Mouse (Mus musculus): ENCODE measurements at regions not wholly inside any gene's neighbourhood (a gene's known extent, or its start where the extent isn't known, plus 50 kb on each side); places are given as distances from the start of the nearest gene placed in this dataset.

GRCm38 (mm10) chr3:128723100-128723499, 476.6 kb upstream of the Pitx2 start:
- Histone ChIP-seq H3K27ac (ENCODE audit: insufficient read depth, low read length) (no peak overlapping the region), H3K4me3 (ENCODE audit: extremely low read depth, insufficient read depth, insufficient read length) (no peak overlapping the region), H3K4me1 (ENCODE audit: control insufficient read depth, insufficient read depth, insufficient read length) (no peaks in the 10 kb centered on the region), H3K36me3 (ENCODE audit: control insufficient read depth, insufficient read depth, low read length) (no peaks in the 10 kb centered on the region), H3K27me3 (ENCODE audit: control insufficient read depth, insufficient read depth, low read length) (no peaks in the 10 kb centered on the region)
- 77% methylated on average over 6 of the region's 6 CpGs for WGBS
- no peak for DNase-seq (ENCODE audit: low read depth in 1 of 2, low spot score in 2 of 2)
- TF ChIP-seq CTCF (IDR thresholded peaks at IDR 0.05; ENCODE audit: extremely low read depth, insufficient read depth, insufficient read length, insufficient replicate concordance) (no peak), POLR2A (IDR thresholded peaks at IDR 0.05; ENCODE audit: low read depth, low read length) (no peak)

- WGBS, result 83% methylated on average over 5 of the region's 5 CpGs
- H3K4me3 ChIP-seq (ENCODE audit: extremely low read depth, insufficient read depth, insufficient read length), result no peak overlapping the region
- no peak for DNase-seq (ENCODE audit: low read depth in 1 of 2, low spot score in 2 of 2)
- TF ChIP-seq POLR2A (IDR thresholded peaks at IDR 0.05; ENCODE audit: low read depth, low read length), result no peak
- no peak for TF ChIP-seq CTCF (IDR thresholded peaks at IDR 0.05; ENCODE audit: extremely low read depth, insufficient read depth, insufficient read length, insufficient replicate concordance)
- H3K36me3 ChIP-seq (ENCODE audit: control insufficient read depth, insufficient read depth, low read length), result no peaks in the 10 kb centered on the region
- no peaks in the 10 kb centered on the region for H3K4me1 ChIP-seq (ENCODE audit: control insufficient read depth, insufficient read depth, insufficient read length)
- H3K27me3 ChIP-seq (ENCODE audit: control insufficient read depth, insufficient read depth, low read length), result no peaks in the 10 kb centered on the region
- H3K27ac ChIP-seq (ENCODE audit: insufficient read depth, low read length), result no peak overlapping the region
These were observed 479.4 kb upstream of the Pitx2 start for GRCm38 (mm10) chr3:128720276-128720675.

- no peaks in the 10 kb centered on the region for H3K36me3 ChIP-seq (ENCODE audit: control insufficient read depth, insufficient read depth, low read length)
- H3K4me3 ChIP-seq (ENCODE audit: extremely low read depth, insufficient read depth, insufficient read length), result no peak overlapping the region
- TF ChIP-seq CTCF (IDR thresholded peaks at IDR 0.05; ENCODE audit: extremely low read depth, insufficient read depth, insufficient read length, insufficient replicate concordance) (no peak), POLR2A (IDR thresholded peaks at IDR 0.05; ENCODE audit: low read depth, low read length) (no peak)
- no peak overlapping the region for H3K27ac ChIP-seq (ENCODE audit: insufficient read depth, low read length)
- 80% methylated on average over 7 of the region's 7 CpGs for WGBS
- no peak for DNase-seq (ENCODE audit: low read depth in 1 of 2, low spot score in 2 of 2)
- no peaks in the 10 kb centered on the region for H3K27me3 ChIP-seq (ENCODE audit: control insufficient read depth, insufficient read depth, low read length)
- H3K4me1 ChIP-seq (ENCODE audit: control insufficient read depth, insufficient read depth, insufficient read length), result no peaks in the 10 kb centered on the region
These were observed 480.5 kb upstream of the Pitx2 start for GRCm38 (mm10) chr3:128719226-128719625.

DNA sequence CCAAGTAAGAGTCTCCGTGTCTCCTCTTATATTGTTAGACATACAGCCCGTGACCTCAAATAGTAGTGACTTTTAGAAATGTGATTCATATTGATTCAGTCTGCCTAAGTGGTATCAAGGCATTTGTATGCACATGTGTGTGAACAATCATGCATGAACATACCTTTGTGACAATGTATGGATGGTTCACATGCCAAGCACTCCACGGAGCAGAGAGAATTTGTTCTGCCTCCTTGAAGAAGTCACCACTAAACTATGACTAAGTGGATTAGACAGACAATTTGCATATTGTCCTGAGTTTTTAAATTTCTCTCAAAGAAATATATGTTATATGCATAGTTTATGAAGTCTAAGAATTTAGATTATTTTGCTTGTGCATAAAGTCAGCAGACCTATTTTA, 492.4 kb upstream of the Pitx2 start:
- WGBS, result 89% methylated on average over 3 of the region's 3 CpGs
- Histone ChIP-seq H3K4me1 (ENCODE audit: control insufficient read depth, insufficient read depth, insufficient read length) (no peaks in the 10 kb centered on the region), H3K36me3 (ENCODE audit: control insufficient read depth, insufficient read depth, low read length) (no peaks in the 10 kb centered on the region), H3K4me3 (ENCODE audit: extremely low read depth, insufficient read depth, insufficient read length) (no peak overlapping the region), H3K27ac (ENCODE audit: insufficient read depth, low read length) (no peak overlapping the region), H3K27me3 (ENCODE audit: control insufficient read depth, insufficient read depth, low read length) (no peaks in the 10 kb centered on the region)
- DNase-seq (ENCODE audit: low read depth in 1 of 2, low spot score in 2 of 2), result no peak
- TF ChIP-seq CTCF (IDR thresholded peaks at IDR 0.05; ENCODE audit: extremely low read depth, insufficient read depth, insufficient read length, insufficient replicate concordance), result no peak
- no peak for TF ChIP-seq POLR2A (IDR thresholded peaks at IDR 0.05; ENCODE audit: low read depth, low read length)

GRCm38 (mm10) chr3:128668468-128669127, 531.1 kb upstream of the Pitx2 start:
- Histone ChIP-seq H3K4me1 (ENCODE audit: control insufficient read depth, insufficient read depth, insufficient read length) (no peaks in the 10 kb centered on the region), H3K4me3 (ENCODE audit: extremely low read depth, insufficient read depth, insufficient read length) (no peak overlapping the region), H3K27ac (ENCODE audit: insufficient read depth, low read length) (no peak overlapping the region), H3K36me3 (ENCODE audit: control insufficient read depth, insufficient read depth, low read length) (no peaks in the 10 kb centered on the region), H3K27me3 (ENCODE audit: control insufficient read depth, insufficient read depth, low read length) (no peaks in the 10 kb centered on the region)
- no peak for TF ChIP-seq POLR2A (IDR thresholded peaks at IDR 0.05; ENCODE audit: low read depth, low read length)
- no peak for DNase-seq (ENCODE audit: low read depth in 1 of 2, low spot score in 2 of 2)
- WGBS, result 78% methylated on average over 8 of the region's 8 CpGs

GRCm38 (mm10) chr3:128665184-128665583, 534.5 kb upstream of the Pitx2 start:
- 83% methylated on average over 3 of the region's 3 CpGs for WGBS
- H3K4me1 ChIP-seq (ENCODE audit: control insufficient read depth, insufficient read depth, insufficient read length), result no peaks in the 10 kb centered on the region

GRCm38 (mm10) chr3:128636960-128637755, 562.5 kb upstream of the Pitx2 start:
- TF ChIP-seq CTCF (IDR thresholded peaks at IDR 0.05; ENCODE audit: extremely low read depth, insufficient read depth, insufficient read length, insufficient replicate concordance) (no peak), POLR2A (IDR thresholded peaks at IDR 0.05; ENCODE audit: low read depth, low read length) (no peak)
- 86% methylated on average over 18 of the region's 18 CpGs for WGBS
- H3K4me3 ChIP-seq (ENCODE audit: extremely low read depth, insufficient read depth, insufficient read length), result no peak overlapping the region
- H3K27me3 ChIP-seq (ENCODE audit: control insufficient read depth, insufficient read depth, low read length), result no peaks in the 10 kb centered on the region
- no peaks in the 10 kb centered on the region for H3K4me1 ChIP-seq (ENCODE audit: control insufficient read depth, insufficient read depth, insufficient read length)
- DNase-seq (ENCODE audit: low read depth in 1 of 2, low spot score in 2 of 2), result no peak
- H3K27ac ChIP-seq (ENCODE audit: insufficient read depth, low read length), result no peak overlapping the region
- H3K36me3 ChIP-seq (ENCODE audit: control insufficient read depth, insufficient read depth, low read length), result no peaks in the 10 kb centered on the region

More at GRCm38 (mm10) chr3:128665184-128665583, 534.5 kb upstream of the Pitx2 start:
- no peak for DNase-seq (ENCODE audit: low read depth in 1 of 2, low spot score in 2 of 2)
- H3K36me3 ChIP-seq (ENCODE audit: control insufficient read depth, insufficient read depth, low read length), result no peaks in the 10 kb centered on the region
- H3K27ac ChIP-seq (ENCODE audit: insufficient read depth, low read length), result no peak overlapping the region
- no peaks in the 10 kb centered on the region for H3K27me3 ChIP-seq (ENCODE audit: control insufficient read depth, insufficient read depth, low read length)
- TF ChIP-seq CTCF (IDR thresholded peaks at IDR 0.05; ENCODE audit: extremely low read depth, insufficient read depth, insufficient read length, insufficient replicate concordance) (no peak), POLR2A (IDR thresholded peaks at IDR 0.05; ENCODE audit: low read depth, low read length) (no peak)
- no peak overlapping the region for H3K4me3 ChIP-seq (ENCODE audit: extremely low read depth, insufficient read depth, insufficient read length)

All from spleen, adult 2 months (tissue).